In genomic region chr1:39545589-39545988, GRCm38 (mm10) we compare ENCODE assay signal across 13 mouse cellular contexts. TPM values are rescaled to one million over a fixed set of nuclear protein-coding genes. Genes with fewer than 3 reads are reported as not detected.
DNase-seq lines count a peak whose midpoint lies in the region.
"Had no signal": no experiment of that assay in that cellular context is flagged by ENCODE, and none has a peak within 500 bp of the region (broad histone marks: within the 10 kb centered on the region; RNA-seq: fewer than 3 reads in every experiment).

No protein-coding gene starts in this region.

- WGBS in heart, embryonic 10.5 days, result 90% methylated on average over 7 of the region's 7 CpGs

- DNase-seq in heart, embryonic 10.5 days (ENCODE audit: low spot score), result peak; percentile 39
- DNase-seq in heart, postnatal 25 days (ENCODE audit: low spot score), result no peak
- DNase-seq in ovary, postnatal 14 days (ENCODE audit: low spot score), result peak; percentile 22
- no peak for DNase-seq in ovary, postnatal 10 days (ENCODE audit: low spot score)
- DNase-seq in brain, adult 2 months (ENCODE audit: low read depth, low spot score), result peak; percentile 25
- peak; percentile 35 for DNase-seq in naive thymus-derived CD4-positive, alpha-beta T cell, adult 2 months (ENCODE audit: low read depth)
- DNase-seq in left cerebral cortex, adult 11 months (ENCODE audit: low spot score), result no peak
- DNase-seq: adrenal gland, postnatal 14 days; kidney, postnatal 14 days; left cerebral cortex, postnatal 4 days; thymus, adult 2 months had no signal

- no peaks in the 10 kb centered on the region; the same call in 1 of the 2 replicates for H3K4me1 ChIP-seq in heart, embryonic 10.5 days
- H3K4me1 ChIP-seq: embryonic facial prominence, embryonic 12.5 days; liver, embryonic 12.5 days had no signal

- peaks cover 78% of the 10 kb centered on the region for H3K36me3 ChIP-seq in heart, embryonic 10.5 days

- intact Hi-C loops in heart, postnatal 25 days (cut with DNase I), result no loop called here

- no peak overlapping the region for H3K4me3 ChIP-seq in heart, embryonic 10.5 days
- H3K4me3 ChIP-seq: embryonic facial prominence, embryonic 12.5 days; liver, embryonic 12.5 days had no signal

- H3K27ac ChIP-seq in heart, embryonic 10.5 days, result no peak overlapping the region
- H3K27ac ChIP-seq: embryonic facial prominence, embryonic 12.5 days; liver, embryonic 12.5 days had no signal

- H3K9me3 ChIP-seq in heart, embryonic 10.5 days, result peaks cover 3% of the 10 kb centered on the region; the same call in 1 of the 2 replicates

- no peaks in the 10 kb centered on the region for H3K27me3 ChIP-seq in heart, embryonic 10.5 days (ENCODE audit: insufficient read depth, poor library complexity, severe bottlenecking)
- H3K27me3 ChIP-seq: embryonic facial prominence, embryonic 12.5 days; liver, embryonic 12.5 days had no signal

RNA-seq across cellular contexts. Expression of gene Cnot11, which starts 10.8 kb away (rescaled TPM):
- polyA plus RNA-seq in heart, embryonic 10.5 days (2016; fragmentation: Nextera tagmentation; extraction: Ambion mirVana), result 20.1 and 27.7 TPM in 2 replicates
- 10 to 100 TPM; 12.9 to 14.7 TPM for total RNA-seq in heart, postnatal 25 days (2021)

RNA-seq across cellular contexts. Expression of gene Rnf149, which starts 31.6 kb away (rescaled TPM):
- 17.1 and 26.0 TPM in 2 replicates for polyA plus RNA-seq in heart, embryonic 10.5 days (2016; fragmentation: Nextera tagmentation; extraction: Ambion mirVana)
- total RNA-seq in heart, postnatal 25 days (2021), result 1 to 10 TPM; 7.5 to 9.5 TPM

Comparison
In these comparisons a context has a peak if more than half of its experiments do, and no peak if none do; other contexts are left out.
1. DNase-seq: peak in heart, embryonic 10.5 days (single experiment), ovary, postnatal 14 days (single experiment), brain, adult 2 months (single experiment) and naive thymus-derived CD4-positive, alpha-beta T cell, adult 2 months (single experiment); none in heart, postnatal 25 days (single experiment), ovary, postnatal 10 days (single experiment) and left cerebral cortex, adult 11 months (single experiment).